Mouse (Mus musculus): ENCODE results near the gene Ttll9. TPM values are rescaled to one million over a fixed set of nuclear protein-coding genes. Genes with fewer than 3 reads are reported as not detected.

Ttll9 gene
- total RNA-seq, 2 experiments from 2014 or later: 1.3 to 3.6 TPM

- intact Hi-C loops (cut with DNase I): no loop called here
- DNase-seq (ENCODE audit: low spot score in 2 of 2): no peak
Observed at GRCm38 (mm10) chr2:153003681-153004338, 41.5 kb downstream of the Ttll9 start.

GRCm38 (mm10) chr2:153005981-153006380, 43.7 kb downstream of the Ttll9 start:
- intact Hi-C loops (cut with DNase I): no loop called here
- DNase-seq (ENCODE audit: low spot score in 2 of 2): no peak

- intact Hi-C loops (cut with DNase I): no loop called here
- DNase-seq (ENCODE audit: low spot score in 2 of 2): no peak
Observed at GRCm38 (mm10) chr2:153009192-153009973, 47.1 kb downstream of the Ttll9 start.

GRCm38 (mm10) chr2:153013724-153014515, 51.6 kb downstream of the Ttll9 start:
- intact Hi-C loops (cut with DNase I): loop anchor here (2.0 kb wide), 1 partner anchor 99 kb away; no protein-coding TSS in a partner anchor

GRCm38 (mm10) chr2:153014758-153015593, 52.7 kb downstream of the Ttll9 start, which contains the start of gene Pdrg1:
Pdrg1 (minus strand) TSS chr2:153015427.
- intact Hi-C loops (cut with DNase I): loop anchor here (2.0 to 5.0 kb wide), 2 partner anchors 63 to 100 kb away; partner anchors contain the start of gene Dusp15
- DNase-seq (ENCODE audit: low spot score in 2 of 2): peak; percentile 96 to 97

More at GRCm38 (mm10) chr2:153013724-153014515, 51.6 kb downstream of the Ttll9 start:
- no peak for DNase-seq (ENCODE audit: low spot score in 2 of 2)

- DNase-seq (ENCODE audit: low spot score in 2 of 2): no peak
- intact Hi-C loops (cut with DNase I): loop anchor here (2.0 to 5.0 kb wide), 2 partner anchors 64 to 101 kb away; partner anchors contain the start of gene Dusp15
Observed at GRCm38 (mm10) chr2:153015804-153016203, 53.5 kb downstream of the Ttll9 start.

GRCm38 (mm10) chr2:153016786-153017185, 54.5 kb downstream of the Ttll9 start:
- intact Hi-C loops (cut with DNase I): loop anchor here (5.0 kb wide), 1 partner anchor 64 kb away; the partner anchor contains the start of gene Dusp15
- DNase-seq (ENCODE audit: low spot score in 2 of 2): no peak

GRCm38 (mm10) chr2:153019355-153019754, 57.1 kb downstream of the Ttll9 start:
- no peak for DNase-seq (ENCODE audit: low spot score in 2 of 2)
- intact Hi-C loops (cut with DNase I): loop anchor here (5.0 kb wide), 1 partner anchor 67 kb away; the partner anchor contains the start of gene Dusp15

- no peak for DNase-seq (ENCODE audit: low spot score in 2 of 2)
- intact Hi-C loops (cut with DNase I): no loop called here
Observed at GRCm38 (mm10) chr2:153021163-153021562, 58.9 kb downstream of the Ttll9 start.

- DNase-seq (ENCODE audit: low spot score in 2 of 2): peak; percentile 41 to 43
- intact Hi-C loops (cut with DNase I): no loop called here
Observed at GRCm38 (mm10) chr2:153022855-153023254, 60.6 kb downstream of the Ttll9 start.

- DNase-seq (ENCODE audit: low spot score in 2 of 2): no peak
- intact Hi-C loops (cut with DNase I): no loop called here
Observed at GRCm38 (mm10) chr2:153026052-153026451, 63.8 kb downstream of the Ttll9 start.

GRCm38 (mm10) chr2:153027501-153027900, 65.2 kb downstream of the Ttll9 start:
- intact Hi-C loops (cut with DNase I): no loop called here
- DNase-seq (ENCODE audit: low spot score in 2 of 2): no peak

GRCm38 (mm10) chr2:153030422-153030821, 68.1 kb downstream of the Ttll9 start:
- DNase-seq (ENCODE audit: low spot score in 2 of 2): no peak
- intact Hi-C loops (cut with DNase I): no loop called here

- peak in 1 of 2 experiments; percentile 41 for DNase-seq (ENCODE audit: low spot score in 2 of 2)
Observed at GRCm38 (mm10) chr2:153031126-153032082, 69.1 kb downstream of the Ttll9 start, which contains the start of gene Xkr7. Xkr7 (plus strand) TSS chr2:153031852.

GRCm38 (mm10) chr2:153032083-153032842, 70.0 kb downstream of the Ttll9 start:
- intact Hi-C loops (cut with DNase I): no loop called here
- DNase-seq (ENCODE audit: low spot score in 2 of 2): peak; percentile 42 to 44

More at GRCm38 (mm10) chr2:153031126-153032082, 69.1 kb downstream of the Ttll9 start, which contains the start of gene Xkr7:
- intact Hi-C loops (cut with DNase I): no loop called here

GRCm38 (mm10) chr2:153032973-153033372, 70.7 kb downstream of the Ttll9 start:
- intact Hi-C loops (cut with DNase I): no loop called here
- no peak for DNase-seq (ENCODE audit: low spot score in 2 of 2)
